Mouse (Mus musculus) hindlimb bud, embryonic 11.5 days (tissue): ENCODE results near the gene Ppp2r3a.

Source experiments
- DNase-seq: peaks from one replicate; pipeline ENCODE4 v3.0.0-alpha.2; 2012; ENCODE audit warnings: low read depth, low spot score; ENCODE audit errors: extremely low spot score

Ppp2r3a gene

DNA sequence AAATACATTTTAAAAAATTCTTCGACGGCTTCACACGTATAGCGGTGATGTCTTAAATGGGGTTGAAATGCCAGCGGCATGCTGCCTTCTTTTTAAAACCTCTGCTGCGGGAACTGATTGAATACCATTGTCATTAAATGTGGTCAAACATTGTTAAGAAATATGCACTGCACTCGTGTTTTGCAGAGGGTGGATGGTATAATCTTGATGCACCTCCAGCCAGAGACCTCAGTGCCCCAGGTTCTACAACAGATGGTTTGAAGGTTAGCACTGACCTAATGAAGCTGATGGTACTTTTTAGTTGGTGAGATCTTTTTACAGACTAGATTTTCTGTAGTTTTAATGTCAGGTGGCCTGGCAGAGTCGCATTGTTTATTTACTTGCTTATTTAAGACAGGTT is 175.9 kb downstream of the Ppp2r3a start:
- DNase-seq = no peak

- no peak for DNase-seq
These were observed 176.5 kb downstream of the Ppp2r3a start for GRCm38 (mm10) chr9:101075091-101075581.

DNA sequence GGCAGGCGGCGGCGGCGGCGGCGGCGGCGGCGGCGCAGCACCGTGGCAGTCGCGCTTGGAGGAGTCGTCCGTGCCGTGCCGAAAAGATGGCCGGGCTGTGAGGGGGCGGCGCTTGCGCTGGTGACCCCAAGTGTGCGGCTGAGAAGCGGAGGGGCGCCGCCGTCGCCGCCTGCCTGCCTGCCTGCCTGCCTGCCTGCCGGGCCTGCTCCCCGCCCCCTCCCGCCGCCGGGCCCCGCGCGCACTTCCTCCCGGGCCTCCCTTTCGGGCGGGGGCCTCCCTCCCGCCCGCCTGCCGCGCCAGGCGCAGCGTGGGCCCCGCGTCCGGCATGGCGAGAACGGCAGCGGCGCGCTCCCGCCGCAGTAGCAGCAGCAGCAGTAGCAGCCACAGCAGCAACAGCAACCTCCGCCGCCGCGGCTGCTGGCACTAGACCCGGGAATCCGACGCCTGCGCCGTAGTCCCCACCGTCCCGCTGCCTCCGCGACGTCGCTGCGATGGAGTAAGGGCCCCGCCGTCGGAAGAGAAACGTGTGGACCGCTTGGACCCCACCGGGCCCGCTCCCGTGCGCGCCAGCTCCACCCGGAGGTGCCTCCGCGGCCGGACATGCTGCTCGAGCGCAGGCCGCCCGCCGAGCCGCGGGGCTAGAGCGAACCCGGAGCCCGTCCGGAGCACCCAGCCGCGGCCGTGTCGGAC is 177.1 kb downstream of the Ppp2r3a start:
- no peak for DNase-seq

DNA sequence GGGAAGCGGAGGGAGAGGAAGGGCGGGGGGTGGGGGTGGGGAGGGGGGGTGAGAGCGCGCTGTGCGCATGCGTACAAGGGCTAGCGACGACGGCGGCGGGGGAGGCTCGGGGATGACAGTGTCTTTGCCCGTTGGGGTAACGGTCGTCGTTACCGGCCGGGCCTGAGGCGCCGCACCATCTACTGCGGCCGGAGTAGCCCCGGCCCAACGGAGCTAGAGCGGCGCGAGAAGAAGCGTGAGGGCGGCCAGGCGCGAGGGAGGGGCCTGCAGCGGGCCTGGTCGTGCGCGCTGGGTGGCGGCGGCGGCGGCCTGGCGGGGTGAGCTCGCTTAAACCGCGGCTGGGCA is 177.6 kb downstream of the Ppp2r3a start, which contains the start of gene Msl2:
Msl2 (plus strand) TSS at position 115 of the 345 bp plus-strand sequence.
- no peak for DNase-seq

DNA sequence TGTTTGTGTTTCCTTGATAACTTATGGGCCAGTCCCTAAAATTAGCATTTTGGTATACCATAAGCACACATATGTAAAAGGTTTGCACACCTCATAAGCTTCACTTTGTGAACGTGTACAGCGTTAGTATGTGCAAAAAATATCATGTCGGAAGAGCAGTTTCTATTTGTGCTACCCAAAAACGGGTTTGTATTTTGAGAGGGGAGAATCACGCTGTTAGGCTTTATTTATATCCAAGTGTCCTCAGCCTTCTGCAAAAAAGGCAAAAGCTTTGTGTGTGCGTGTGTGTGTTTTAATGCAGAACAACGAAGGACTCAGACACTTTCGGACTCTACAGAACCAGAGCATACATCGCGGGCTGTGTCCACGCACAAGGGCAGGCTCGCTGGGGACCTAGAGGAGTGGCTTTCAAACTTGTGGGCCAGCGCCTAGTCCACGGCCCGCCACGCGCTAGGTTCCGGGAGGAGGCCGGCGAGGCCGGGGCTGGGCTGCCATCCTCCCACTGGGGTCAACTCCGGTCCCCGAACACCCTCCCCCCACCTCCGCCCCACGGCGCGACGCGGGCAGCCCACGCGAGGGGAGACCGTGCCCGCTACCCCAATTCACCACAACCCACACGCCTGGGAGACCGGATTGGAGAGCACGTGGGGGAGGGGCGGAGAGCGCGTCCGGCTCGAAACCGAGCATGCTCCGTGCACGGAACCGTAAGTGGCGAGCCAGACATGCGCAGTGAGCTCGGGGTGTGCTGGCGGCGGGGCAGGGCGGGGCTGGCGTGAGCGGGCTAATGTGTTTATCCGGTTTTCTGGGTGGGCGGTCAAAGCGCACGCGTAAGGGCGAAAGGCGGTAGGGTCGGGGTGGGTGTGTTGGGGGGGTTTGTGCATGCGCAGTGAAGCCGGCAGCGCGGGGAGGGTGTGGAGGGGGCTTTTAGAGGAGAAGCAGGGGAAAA is 178.3 kb downstream of the Ppp2r3a start:
- peak; percentile 91 for DNase-seq

DNA sequence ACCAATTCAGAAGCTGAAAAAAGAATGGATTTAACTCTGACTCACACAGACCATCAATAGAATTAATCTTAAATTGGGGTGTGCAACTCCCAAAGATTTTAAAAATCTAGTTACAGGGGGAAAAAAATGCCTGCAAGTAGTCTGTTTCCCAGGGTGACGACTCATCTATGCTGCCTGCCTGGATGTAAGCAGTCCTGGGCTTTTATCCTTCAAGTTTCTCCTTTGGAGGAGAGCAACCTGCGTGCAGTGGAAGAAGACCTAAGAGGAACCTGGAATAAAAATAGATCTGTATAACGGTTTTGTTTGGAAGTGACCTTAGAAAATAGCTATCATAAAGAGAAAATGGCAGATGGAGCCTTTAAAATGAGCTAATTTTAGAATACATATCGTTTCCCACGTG is 179.1 kb downstream of the Ppp2r3a start:
- no peak for DNase-seq

DNA sequence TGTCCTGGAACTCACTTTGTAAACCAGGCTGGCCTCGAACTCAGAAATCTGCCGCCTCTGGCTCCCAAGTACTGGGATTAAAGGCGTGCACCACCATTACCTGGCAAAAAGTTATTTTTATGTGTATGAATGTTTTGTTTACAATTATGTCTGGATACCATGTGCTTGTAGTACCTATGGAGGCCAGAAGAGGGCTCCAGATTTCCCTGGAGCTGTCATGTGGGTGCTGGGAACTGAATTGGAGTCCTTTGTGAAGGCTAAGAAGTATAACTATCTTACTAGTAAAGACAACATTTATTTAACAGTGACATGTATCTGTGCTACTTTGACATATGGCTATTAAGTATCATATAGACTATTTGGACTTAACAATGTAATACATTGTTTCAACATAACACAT is 181.8 kb downstream of the Ppp2r3a start:
- DNase-seq = no peak

DNA sequence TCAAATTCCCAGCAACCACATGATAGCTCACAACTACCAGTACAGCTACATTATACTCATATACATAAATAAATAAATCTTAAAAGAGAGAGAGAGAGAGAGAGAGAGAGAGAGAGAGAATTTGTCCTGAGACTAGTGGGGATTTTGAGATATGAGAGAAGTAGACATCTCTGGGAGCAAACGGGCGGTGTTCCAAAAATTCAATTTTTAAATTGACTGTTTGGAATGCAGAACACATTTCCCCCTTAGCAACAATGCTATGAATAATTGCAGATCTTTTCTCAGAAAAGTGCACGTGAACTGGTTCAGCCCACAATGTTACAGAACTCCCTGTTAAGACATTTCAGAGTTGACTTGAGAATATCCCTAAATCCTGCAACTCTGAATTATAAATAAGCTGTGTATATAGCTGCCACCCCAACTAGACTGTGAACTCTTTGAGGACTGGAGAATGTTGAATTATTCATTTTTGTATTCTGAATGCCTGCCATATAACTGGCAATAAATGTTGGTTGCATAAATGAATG is 186.5 kb downstream of the Ppp2r3a start:
- no peak for DNase-seq

- DNase-seq = no peak
These were observed 189.3 kb downstream of the Ppp2r3a start for GRCm38 (mm10) chr9:101062253-101062780.

DNA sequence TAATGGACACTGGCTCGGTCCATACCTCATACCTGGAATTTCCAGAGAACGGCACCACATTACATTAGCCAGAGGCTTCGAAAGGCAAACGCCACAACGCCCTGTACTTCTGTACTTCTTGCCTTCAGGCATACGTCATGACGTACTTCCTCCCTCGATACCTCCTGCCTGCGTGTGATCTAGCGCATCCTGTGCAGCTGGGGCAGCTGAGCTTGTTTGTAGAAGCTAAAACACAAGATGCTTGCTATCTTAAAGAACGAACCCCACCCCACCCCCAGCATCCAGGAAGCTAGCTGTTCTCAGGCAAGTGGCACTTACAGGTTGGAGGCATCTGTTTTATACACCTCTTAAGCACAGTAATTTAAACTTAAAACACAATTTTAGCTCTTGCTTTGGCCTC is 190.6 kb downstream of the Ppp2r3a start:
- no peak for DNase-seq

DNA sequence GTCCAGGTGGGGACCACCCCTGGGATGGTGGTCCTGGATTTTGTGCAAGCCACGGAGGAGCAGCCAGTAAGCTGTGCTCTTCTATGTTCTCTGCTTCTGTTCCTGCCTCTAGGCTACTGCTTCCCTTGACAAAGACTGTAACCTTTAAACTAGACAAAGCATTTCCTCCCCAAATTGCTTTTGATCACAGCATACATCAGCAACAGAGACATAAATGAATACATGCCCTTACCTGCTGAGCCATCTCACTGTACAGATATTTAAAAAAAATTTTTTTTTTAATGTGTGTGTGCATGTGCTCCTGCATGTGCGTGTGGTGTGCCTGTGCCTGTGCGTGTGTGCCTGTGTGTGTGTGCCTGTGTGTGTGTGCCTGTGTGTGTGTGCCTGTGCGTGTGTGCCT is 194.4 kb downstream of the Ppp2r3a start:
- DNase-seq = no peak
